Mouse (Mus musculus) intestine, postnatal 0 days (tissue): ENCODE results near the gene Zfp704. TPM values are rescaled to one million over a fixed set of nuclear protein-coding genes. Genes with fewer than 3 reads are reported as not detected.
A peak's percentile ranks its signal among the peaks of the same experiment; 100 is the strongest.

Experiments used
- ATAC-seq: fragments of 200-750 bp; cut with Nextera tagmentation; 2 replicates; pipeline ENCODE4 v1.8.0; 2017; ENCODE audit warnings: mild to moderate bottlenecking, moderate TSS enrichment, moderate library complexity
- H3K27ac ChIP-seq: fragments of 300-500 bp; sonication (generic); 2 replicates; pipeline ENCODE4 v1.5.1; 2014; ENCODE audit warnings: mild to moderate bottlenecking, low read depth, low read length, moderate library complexity
- H3K27me3 ChIP-seq: fragments of 300-500 bp; sonication (generic); replicated peaks from 2 replicates; pipeline ENCODE4 v1.6.1; 2014; ENCODE audit warnings: low read length, mixed read lengths; ENCODE audit not compliant: control insufficient read depth, insufficient read depth
- H3K36me3 ChIP-seq: fragments of 300-500 bp; sonication (generic); 2 replicates; pipeline ENCODE4 v1.6.1; 2014; ENCODE audit warnings: mild to moderate bottlenecking, moderate library complexity; ENCODE audit not compliant: control insufficient read depth, insufficient read depth
- H3K4me1 ChIP-seq: fragments of 300-500 bp; sonication (generic); replicated peaks from 2 replicates; pipeline ENCODE4 v1.6.1; 2014; ENCODE audit warnings: antibody characterized with exemption, low read length, mixed read lengths; ENCODE audit not compliant: control insufficient read depth, insufficient read depth
- H3K4me2 ChIP-seq: fragments of 300-500 bp; sonication (generic); replicated peaks from 2 replicates; pipeline ENCODE4 v1.6.1; 2014; ENCODE audit warnings: low read depth, mild to moderate bottlenecking, moderate library complexity
- H3K4me3 ChIP-seq: fragments of 300-500 bp; sonication (generic); 2 replicates; pipeline ENCODE4 v1.5.1; 2014; ENCODE audit warnings: low read depth, low read length
- H3K9ac ChIP-seq: fragments of 300-500 bp; sonication (generic); 2 replicates; pipeline ENCODE4 v1.6.1; 2014; ENCODE audit warnings: mild to moderate bottlenecking, low read depth, low read length
- H3K9me3 ChIP-seq: fragments of 300-500 bp; sonication (generic); 2 replicates; pipeline ENCODE4 v1.6.1; 2016; ENCODE audit warnings: mixed run types; ENCODE audit not compliant: control insufficient read depth
- CTCF ChIP-seq: sonication (generic); IDR thresholded peaks from 2 replicates; pipeline ENCODE4 v1.5.1; 2016; ENCODE audit warnings: low read depth, mild to moderate bottlenecking, control low read depth, antibody characterized with exemption, moderate library complexity
- WGBS: fragments of 180-500 bp; shearing (Covaris S2); extraction: QIAGEN DNeasy Blood & Tissue Kit; methylation state at CpG from one replicate; pipeline ENCODE4 v1.1.7; 2014; 5-methylcytosine and 5-hydroxymethylcytosine counted together
- polyA plus RNA-seq: library from polyadenylated mRNA; unstranded; fragments of >200 nt; fragmentation: Nextera tagmentation; extraction: Ambion mirVana; gene quantifications from 2 replicates; pipeline ENCODE4 v1.2.1, GENCODE M21; 2015

The Zfp704 gene
- polyA plus RNA-seq, 1 experiment from 2014 or later, result 2.8 TPM

DNA sequence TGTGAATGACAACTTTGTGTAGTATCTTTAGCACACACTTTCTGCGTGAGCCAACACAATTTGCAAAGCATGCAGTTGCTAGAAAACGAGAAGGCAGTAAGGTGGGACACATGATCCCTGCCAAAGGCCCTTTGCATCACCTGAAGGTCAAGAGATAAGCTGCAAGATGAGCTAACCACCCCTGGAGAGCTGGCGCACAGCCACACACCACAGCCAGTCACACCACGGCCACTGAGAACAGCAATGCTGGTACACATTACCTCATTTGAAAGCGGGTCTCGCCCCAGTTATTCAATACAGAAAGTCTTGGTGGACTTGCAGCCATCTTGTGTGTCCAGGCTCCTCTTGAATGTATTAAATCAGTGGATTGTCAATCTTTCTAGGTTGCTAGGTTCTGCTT, 9.3 kb downstream of the Zfp704 start:
- Histone ChIP-seq H3K27ac (no peak overlapping the region), H3K9ac (no peak overlapping the region), H3K9me3 (no peaks in the 10 kb centered on the region)

DNA sequence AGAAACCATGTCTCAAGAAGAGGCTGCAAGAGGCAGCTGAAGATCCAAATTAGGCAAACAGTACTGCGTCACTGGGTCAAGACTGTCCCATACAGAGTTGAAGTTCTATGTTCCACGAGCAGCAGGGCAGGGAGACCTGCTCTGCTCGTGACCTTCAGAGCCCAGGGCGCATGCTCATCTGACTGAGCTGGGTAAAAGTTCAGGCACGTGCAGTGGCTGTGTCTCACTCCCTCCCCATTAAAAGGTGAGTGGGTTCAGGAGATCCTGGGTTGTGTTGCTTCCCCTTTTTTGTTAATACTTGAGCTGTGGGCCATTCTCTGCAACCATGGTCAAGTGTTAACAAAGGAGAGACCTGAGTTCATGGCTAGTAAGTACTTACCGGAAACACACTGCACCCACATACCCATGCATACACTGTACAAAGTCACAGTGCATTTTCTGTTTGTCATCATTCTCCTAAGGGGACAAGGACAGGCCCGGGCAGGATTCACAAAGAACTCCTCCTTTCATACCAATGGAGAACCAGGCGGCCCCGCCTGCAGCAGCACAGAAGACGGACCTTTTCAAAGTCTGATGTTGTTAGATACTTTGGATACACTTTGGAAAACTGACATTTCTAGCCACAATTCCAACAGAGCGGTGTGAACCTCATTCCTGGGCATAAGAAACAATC, 10.0 kb downstream of the Zfp704 start:
- no peak for ATAC-seq
- 81% methylated on average over 11 of the region's 11 CpGs for WGBS
- no peak overlapping the region for H3K27ac ChIP-seq

More for the DNA sequence above, 9.3 kb downstream of the Zfp704 start:
- H3K4me3 ChIP-seq, result no peak overlapping the region
- H3K4me2 ChIP-seq, result no peak overlapping the region
- H3K27me3 ChIP-seq, result no peaks in the 10 kb centered on the region
- ATAC-seq, result peak; percentile 25; the same call in 1 of the 2 replicates
- no peaks in the 10 kb centered on the region for H3K4me1 ChIP-seq
- no peak for TF ChIP-seq CTCF
- 65% methylated on average over 6 of the region's 6 CpGs for WGBS
- H3K36me3 ChIP-seq, result no peaks in the 10 kb centered on the region

DNA sequence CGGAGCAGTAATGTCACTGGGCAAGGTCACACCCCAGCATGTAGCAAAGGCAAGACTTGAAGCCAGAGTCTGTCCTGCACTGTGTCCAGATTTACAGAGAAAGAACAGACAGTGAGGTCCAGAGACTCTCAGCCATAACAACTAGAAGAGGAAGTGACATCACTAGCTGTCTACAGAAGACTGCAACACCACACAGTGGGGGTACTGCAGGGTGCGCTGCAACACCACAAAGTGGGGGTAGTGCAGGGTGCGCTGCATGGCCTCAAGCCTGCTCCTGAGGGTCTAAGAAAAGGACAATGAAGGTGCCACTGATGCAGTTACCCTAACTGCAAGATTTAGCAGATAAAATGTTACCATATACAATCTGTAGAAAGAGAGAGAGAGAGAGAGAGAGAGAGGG, 11.8 kb downstream of the Zfp704 start:
- H3K4me3 ChIP-seq, result no peak overlapping the region
- H3K36me3 ChIP-seq, result no peaks in the 10 kb centered on the region
- H3K4me2 ChIP-seq, result no peak overlapping the region
- TF ChIP-seq CTCF, result 0 out of 2 replicates have a peak, but pooled peaks have one; percentile 11
- H3K27ac ChIP-seq, result no peak overlapping the region
- WGBS, result 88% methylated on average over 3 of the region's 3 CpGs
- H3K9me3 ChIP-seq, result no peaks in the 10 kb centered on the region
- no peaks in the 10 kb centered on the region for H3K4me1 ChIP-seq
- ATAC-seq, result no peak
- H3K9ac ChIP-seq, result no peak overlapping the region
- H3K27me3 ChIP-seq, result no peaks in the 10 kb centered on the region

More for the DNA sequence above, 10.0 kb downstream of the Zfp704 start:
- no peaks in the 10 kb centered on the region for H3K27me3 ChIP-seq
- H3K9ac ChIP-seq, result no peak overlapping the region
- H3K9me3 ChIP-seq, result no peaks in the 10 kb centered on the region
- H3K4me1 ChIP-seq, result no peaks in the 10 kb centered on the region
- TF ChIP-seq CTCF, result no peak
- H3K4me3 ChIP-seq, result no peak overlapping the region
- no peak overlapping the region for H3K4me2 ChIP-seq
- H3K36me3 ChIP-seq, result no peaks in the 10 kb centered on the region

DNA sequence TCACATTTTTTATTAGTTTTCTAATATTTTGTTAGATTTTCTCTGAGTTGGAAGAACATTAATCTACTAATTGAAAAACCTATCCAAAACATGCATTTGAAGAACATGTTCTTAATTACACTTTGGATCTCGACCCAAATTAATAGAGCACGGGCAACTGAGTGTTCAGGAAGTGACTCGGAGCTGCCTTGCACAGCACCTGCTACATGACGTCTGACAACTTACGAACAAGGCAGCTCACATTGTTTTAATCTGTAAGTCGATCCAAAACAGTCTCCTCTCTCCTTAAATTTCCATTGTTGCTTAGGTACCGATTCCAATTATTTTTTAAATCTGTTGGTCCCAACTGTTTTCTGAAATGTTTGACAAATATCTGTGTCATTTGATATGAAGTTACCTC, 15.4 kb downstream of the Zfp704 start:
- Histone ChIP-seq H3K9me3 (no peaks in the 10 kb centered on the region), H3K9ac (no peak overlapping the region), H3K4me2 (no peak overlapping the region), H3K36me3 (no peaks in the 10 kb centered on the region), H3K27me3 (no peaks in the 10 kb centered on the region), H3K4me3 (no peak overlapping the region), H3K27ac (no peak overlapping the region), H3K4me1 (no peaks in the 10 kb centered on the region)
- WGBS, result 77% methylated on average over 7 of the region's 7 CpGs
- ATAC-seq, result no peak
- TF ChIP-seq CTCF, result no peak

DNA sequence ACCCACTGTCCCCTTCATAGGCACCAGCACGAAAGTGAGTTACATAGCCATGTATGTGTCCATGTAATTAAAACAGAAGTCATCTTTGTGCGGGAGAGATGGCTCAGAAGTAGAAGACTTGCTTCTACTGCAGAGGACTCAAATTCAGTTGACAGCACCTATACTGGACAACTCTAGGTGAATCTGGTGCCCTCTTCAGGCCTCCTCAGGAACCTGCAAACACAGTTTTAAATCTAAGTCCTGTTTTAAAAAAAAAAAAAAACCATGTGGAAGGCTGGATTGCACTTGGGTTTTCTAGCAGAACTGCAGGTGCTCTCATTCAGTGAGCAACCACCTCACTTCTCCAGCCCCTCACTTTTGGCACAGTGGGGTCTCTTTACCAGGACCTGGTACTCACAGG, 16.1 kb downstream of the Zfp704 start:
- no peaks in the 10 kb centered on the region for H3K27me3 ChIP-seq
- 79% methylated on average over 2 of the region's 2 CpGs for WGBS
- ATAC-seq, result no peak

DNA sequence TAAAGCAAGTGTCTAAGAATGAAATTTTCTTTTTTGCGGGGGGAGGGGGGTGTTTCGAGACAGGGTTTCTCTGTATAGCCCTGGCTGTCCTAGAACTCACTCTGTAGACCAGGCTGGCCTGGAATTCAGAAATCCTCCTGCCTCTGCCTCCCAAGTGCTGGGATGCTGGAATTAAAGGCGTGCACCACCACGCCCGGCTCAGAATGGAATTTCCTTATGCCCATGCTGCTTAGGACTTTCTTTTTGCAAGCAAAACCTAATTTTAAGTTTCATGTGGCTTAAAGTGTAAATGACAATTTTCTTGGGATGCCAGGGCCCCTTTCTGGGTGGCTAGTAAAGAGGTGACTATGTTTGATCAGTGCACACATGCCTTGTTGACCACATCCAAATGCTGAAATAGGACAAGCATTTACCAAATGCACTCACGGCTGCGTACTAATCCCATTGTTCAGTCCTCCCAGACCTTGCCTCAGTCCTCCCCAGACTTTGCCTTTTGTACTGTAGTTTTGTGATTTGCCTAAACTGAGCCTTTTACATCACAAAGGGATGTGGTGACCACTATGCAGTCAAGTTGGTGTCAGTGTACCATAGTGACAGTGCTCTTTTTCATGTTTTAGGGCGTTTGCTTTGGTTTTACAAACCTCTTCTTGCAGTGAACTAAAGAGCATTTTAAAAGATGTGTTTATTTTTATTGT, 18.3 kb downstream of the Zfp704 start:
- Histone ChIP-seq H3K4me3 (no peak overlapping the region), H3K27ac (no peak overlapping the region), H3K9me3 (no peaks in the 10 kb centered on the region), H3K36me3 (no peaks in the 10 kb centered on the region), H3K27me3 (no peaks in the 10 kb centered on the region), H3K4me1 (no peaks in the 10 kb centered on the region), H3K9ac (no peak overlapping the region), H3K4me2 (no peak overlapping the region)
- 92% methylated on average over 8 of the region's 8 CpGs for WGBS
- no peak for TF ChIP-seq CTCF
- ATAC-seq, result no peak

More for the DNA sequence above, 16.1 kb downstream of the Zfp704 start:
- H3K9ac ChIP-seq, result no peak overlapping the region
- H3K4me2 ChIP-seq, result no peak overlapping the region
- no peak overlapping the region for H3K27ac ChIP-seq
- H3K9me3 ChIP-seq, result no peaks in the 10 kb centered on the region
- H3K4me3 ChIP-seq, result no peak overlapping the region
- no peaks in the 10 kb centered on the region for H3K36me3 ChIP-seq
- H3K4me1 ChIP-seq, result no peaks in the 10 kb centered on the region
- TF ChIP-seq CTCF, result peak; percentile 67
